Mouse (Mus musculus) lung, postnatal 0 days (tissue): ENCODE measurements around the gene Sf3b6. TPM values are rescaled to one million over a fixed set of nuclear protein-coding genes. Genes with fewer than 3 reads are reported as not detected.
A peak's percentile ranks its signal among the peaks of the same experiment; 100 is the strongest.

ENCODE experiments used
- ATAC-seq: fragments of 200-750 bp; cut with Nextera tagmentation; 2 replicates; pipeline ENCODE4 v1.8.0; 2017; ENCODE audit warnings: moderate library complexity
- DNase-seq: peaks from one replicate; pipeline ENCODE4 v3.0.0-alpha.2; 2016; ENCODE audit warnings: low spot score
- H3K27ac ChIP-seq: fragments of 300-500 bp; sonication (generic); 2 replicates; pipeline ENCODE4 v1.5.1; 2014; ENCODE audit warnings: antibody characterized with exemption, mild to moderate bottlenecking, low read length, mixed read lengths
- H3K27me3 ChIP-seq: fragments of 300-500 bp; sonication (generic); replicated peaks from 2 replicates; pipeline ENCODE4 v1.6.1; 2014; ENCODE audit warnings: low read length, mixed read lengths; ENCODE audit not compliant: insufficient read depth
- H3K36me3 ChIP-seq: fragments of 300-500 bp; sonication (generic); 2 replicates; pipeline ENCODE4 v1.6.1; 2014; ENCODE audit warnings: low read length, mixed read lengths; ENCODE audit not compliant: insufficient read depth
- H3K4me1 ChIP-seq: fragments of 300-500 bp; sonication (generic); 2 replicates; pipeline ENCODE4 v1.6.1; 2014; ENCODE audit warnings: antibody characterized with exemption, low read depth, low read length, mixed read lengths; ENCODE audit not compliant: insufficient read depth
- H3K4me2 ChIP-seq: fragments of 300-500 bp; sonication (generic); replicated peaks from 2 replicates; pipeline ENCODE4 v1.6.1; 2014; ENCODE audit warnings: low read depth, mild to moderate bottlenecking, low read length, moderate library complexity, mixed read lengths
- H3K4me3 ChIP-seq: fragments of 300-500 bp; sonication (generic); 2 replicates; pipeline ENCODE4 v1.5.1; 2014; ENCODE audit warnings: low read depth, low read length
- H3K9ac ChIP-seq: fragments of 300-500 bp; sonication (generic); replicated peaks from 2 replicates; pipeline ENCODE4 v1.6.1; 2014; ENCODE audit warnings: low read depth, mild to moderate bottlenecking
- H3K9me3 ChIP-seq: fragments of 300-500 bp; sonication (generic); 2 replicates; pipeline ENCODE4 v1.6.1; 2016; ENCODE audit warnings: low read length, mixed read lengths
- CTCF ChIP-seq: IDR thresholded peaks from 2 replicates; pipeline ENCODE4 v1.5.1; 2016; ENCODE audit warnings: antibody characterized with exemption, mild to moderate bottlenecking
- EP300 ChIP-seq: IDR thresholded peaks from 2 replicates; pipeline ENCODE4 v1.6.1; 2016; ENCODE audit warnings: antibody characterized with exemption, mild to moderate bottlenecking, control low read depth
- WGBS: fragments of 180-500 bp; shearing (Covaris S2); extraction: QIAGEN DNeasy Blood & Tissue Kit; methylation state at CpG from one replicate; pipeline ENCODE4 v1.1.7; 2014; 5-methylcytosine and 5-hydroxymethylcytosine counted together
- polyA plus RNA-seq: library from polyadenylated mRNA; unstranded; fragments of >200 nt; fragmentation: Nextera tagmentation; extraction: Ambion mirVana; gene quantifications from 2 replicates; pipeline ENCODE4 v1.2.1, GENCODE M21; 2015

Sf3b6 gene
- polyA plus RNA-seq, 1 experiment from 2014 or later: 204 TPM

- H3K4me1 ChIP-seq: no peaks in the 10 kb centered on the region
- TF ChIP-seq CTCF (peak; percentile 51), EP300 (no peak)
- ATAC-seq: no peak
- no peak overlapping the region for H3K4me3 ChIP-seq
- H3K36me3 ChIP-seq: no peaks in the 10 kb centered on the region
- no peak overlapping the region for H3K4me2 ChIP-seq
- no peaks in the 10 kb centered on the region for H3K27me3 ChIP-seq
- no peak overlapping the region for H3K27ac ChIP-seq
- no peak for DNase-seq
- H3K9me3 ChIP-seq: no peaks in the 10 kb centered on the region
- H3K9ac ChIP-seq: no peak overlapping the region
- WGBS: 96% methylated on average over 5 of the region's 5 CpGs
Observed at GRCm38 (mm10) chr12:4856160-4856559, 38.8 kb downstream of the Sf3b6 start.

- no peaks in the 10 kb centered on the region for H3K4me1 ChIP-seq
- peak; percentile 40 for TF ChIP-seq CTCF
- no peak for TF ChIP-seq EP300
- no peak overlapping the region for H3K27ac ChIP-seq
- DNase-seq: no peak
- H3K4me2 ChIP-seq: no peak overlapping the region
- H3K36me3 ChIP-seq: no peaks in the 10 kb centered on the region
- no peaks in the 10 kb centered on the region for H3K27me3 ChIP-seq
- ATAC-seq: no peak
- H3K9ac ChIP-seq: no peak overlapping the region
- no peaks in the 10 kb centered on the region for H3K9me3 ChIP-seq
- WGBS: 92% methylated on average over 2 of the region's 2 CpGs
- no peak overlapping the region for H3K4me3 ChIP-seq
Observed at GRCm38 (mm10) chr12:4856834-4857233, 39.5 kb downstream of the Sf3b6 start.

- no peak overlapping the region for H3K4me3 ChIP-seq
- no peaks in the 10 kb centered on the region for H3K9me3 ChIP-seq
- TF ChIP-seq EP300 (no peak), CTCF (no peak)
- H3K9ac ChIP-seq: no peak overlapping the region
- no peaks in the 10 kb centered on the region for H3K36me3 ChIP-seq
- H3K4me1 ChIP-seq: no peaks in the 10 kb centered on the region; the same call in 1 of the 2 replicates
- WGBS: 35% methylated on average over 11 of the region's 11 CpGs
- no peak overlapping the region for H3K4me2 ChIP-seq
- no peak overlapping the region for H3K27ac ChIP-seq
- no peak for DNase-seq
- no peaks in the 10 kb centered on the region for H3K27me3 ChIP-seq
- ATAC-seq: peak; percentile 54
Observed at GRCm38 (mm10) chr12:4859241-4859914, 42.0 kb downstream of the Sf3b6 start.

GRCm38 (mm10) chr12:4862672-4863071 is 45.3 kb downstream of the Sf3b6 start:
- Histone ChIP-seq H3K4me3 (no peak overlapping the region), H3K27me3 (no peaks in the 10 kb centered on the region), H3K36me3 (no peaks in the 10 kb centered on the region), H3K4me2 (no peak overlapping the region), H3K9ac (no peak overlapping the region), H3K9me3 (no peaks in the 10 kb centered on the region), H3K4me1 (no peaks in the 10 kb centered on the region; the same call in 1 of the 2 replicates), H3K27ac (no peak overlapping the region)
- DNase-seq: no peak
- 87% methylated on average over 4 of the region's 4 CpGs for WGBS
- ATAC-seq: no peak
- TF ChIP-seq CTCF (peak; percentile 39), EP300 (no peak)

- H3K9me3 ChIP-seq: no peaks in the 10 kb centered on the region
- ATAC-seq: peak; percentile 79
- WGBS: 23% methylated on average over 4 of the region's 4 CpGs
- no peak overlapping the region for H3K9ac ChIP-seq
- TF ChIP-seq EP300 (no peak), CTCF (peak; percentile 19)
- H3K27me3 ChIP-seq: no peaks in the 10 kb centered on the region
- DNase-seq: peak; percentile 80
- H3K4me1 ChIP-seq: no peaks in the 10 kb centered on the region; the same call in 1 of the 2 replicates
- H3K27ac ChIP-seq: no peak overlapping the region
- no peak overlapping the region for H3K4me3 ChIP-seq
- no peaks in the 10 kb centered on the region for H3K36me3 ChIP-seq
- H3K4me2 ChIP-seq: no peak overlapping the region
Observed at GRCm38 (mm10) chr12:4863654-4864337, 46.5 kb downstream of the Sf3b6 start.

- no peak overlapping the region for H3K9ac ChIP-seq
- H3K27ac ChIP-seq: no peak overlapping the region
- H3K36me3 ChIP-seq: no peaks in the 10 kb centered on the region
- no peak overlapping the region for H3K4me2 ChIP-seq
- H3K27me3 ChIP-seq: no peaks in the 10 kb centered on the region
- ATAC-seq: no peak
- H3K4me3 ChIP-seq: no peak overlapping the region
- no peak for TF ChIP-seq EP300
- no peak for TF ChIP-seq CTCF
- 53% methylated on average over 4 of the region's 4 CpGs for WGBS
- no peaks in the 10 kb centered on the region; the same call in 1 of the 2 replicates for H3K4me1 ChIP-seq
- DNase-seq: no peak
- no peaks in the 10 kb centered on the region for H3K9me3 ChIP-seq
Observed at GRCm38 (mm10) chr12:4864338-4864690, 47.0 kb downstream of the Sf3b6 start.
